Mouse (Mus musculus) kidney, adult 11 months (tissue): ENCODE data around the gene Ret.

Experiments
- DNase-seq: peaks from one replicate; pipeline ENCODE4 v3.0.0; 2022

Ret gene

GRCm38 (mm10) chr6:118173251-118173974, 24.1 kb downstream of the Ret start:
- DNase-seq = no peak

- DNase-seq = no peak
Measured at GRCm38 (mm10) chr6:118171386-118171785, 26.1 kb downstream of the Ret start.

- no peak for DNase-seq
Measured at GRCm38 (mm10) chr6:118168106-118168505, 29.4 kb downstream of the Ret start.

- no peak for DNase-seq
Measured at GRCm38 (mm10) chr6:118167013-118167412, 30.5 kb downstream of the Ret start.

- no peak for DNase-seq
Measured at GRCm38 (mm10) chr6:118165516-118165915, 32.0 kb downstream of the Ret start.

GRCm38 (mm10) chr6:118164691-118165090, 32.8 kb downstream of the Ret start:
- DNase-seq = no peak

- no peak for DNase-seq
Measured at GRCm38 (mm10) chr6:118163086-118163485, 34.4 kb downstream of the Ret start.

- DNase-seq = no peak
Measured at GRCm38 (mm10) chr6:118162457-118163082, 34.9 kb downstream of the Ret start.

- no peak for DNase-seq
Measured at GRCm38 (mm10) chr6:118153091-118153490, 44.4 kb downstream of the Ret start.

GRCm38 (mm10) chr6:118150988-118151387, 46.5 kb downstream of the Ret start:
- no peak for DNase-seq

GRCm38 (mm10) chr6:118150538-118150937, 47.0 kb downstream of the Ret start:
- no peak for DNase-seq

- DNase-seq = no peak
Measured at GRCm38 (mm10) chr6:118150128-118150527, 47.4 kb downstream of the Ret start.

GRCm38 (mm10) chr6:118140961-118141360, 56.6 kb downstream of the Ret start:
- DNase-seq = no peak

GRCm38 (mm10) chr6:118138731-118139709, 58.5 kb downstream of the Ret start, which contains the start of gene Csgalnact2:
Csgalnact2 (minus strand) TSS chr6:118139140.
- DNase-seq = peak; percentile 91

- DNase-seq = no peak
Measured at GRCm38 (mm10) chr6:118137148-118137547, 60.4 kb downstream of the Ret start.

- no peak for DNase-seq
Measured at GRCm38 (mm10) chr6:118134461-118134860, 63.1 kb downstream of the Ret start.

- no peak for DNase-seq
Measured at GRCm38 (mm10) chr6:118130022-118130421, 67.5 kb downstream of the Ret start.

GRCm38 (mm10) chr6:118127827-118128487, 69.6 kb downstream of the Ret start:
- DNase-seq = no peak

GRCm38 (mm10) chr6:118127198-118127597, 70.3 kb downstream of the Ret start:
- no peak for DNase-seq

GRCm38 (mm10) chr6:118126577-118126976, 70.9 kb downstream of the Ret start:
- DNase-seq = no peak

GRCm38 (mm10) chr6:118122767-118123166, 74.8 kb downstream of the Ret start:
- DNase-seq = no peak

- no peak for DNase-seq
Measured at GRCm38 (mm10) chr6:118111810-118112209, 85.7 kb downstream of the Ret start.
